Mouse (Mus musculus): Measurements from ENCODE around the gene St3gal4. TPM values are rescaled to one million over a fixed set of nuclear protein-coding genes. Genes with fewer than 3 reads are reported as not detected.
"Not testable (repeated sequence)": the region's sequence is repeated elsewhere in the genome, so short reads cannot be mapped to it uniquely, and the experiment has no call there.

Gene St3gal4
- 32.7 and 36.9 TPM in 2 replicates for total RNA-seq (2021)
- long read RNA-seq, experiment 1, transcript St3gal4-201 (11 exons, 2,095 nt), result major isoform, 36 of 50 reads
- long read RNA-seq, experiment 1, partial matches to known transcripts, result 1 of 50 reads
- long read RNA-seq, experiment 1, other reads (novel, unspliced or antisense), result 13 of 50 reads
- long read RNA-seq, experiment 2, transcript St3gal4-201 (11 exons, 2,095 nt), result major isoform, 43 of 73 reads
- long read RNA-seq, experiment 2, partial matches to known transcripts, result 4 of 73 reads
- long read RNA-seq, experiment 2, other reads (novel, unspliced or antisense), result 26 of 73 reads

GRCm38 (mm10) chr9:35119168-35119567 is at the start of gene St3gal4:
St3gal4 (minus strand) TSS chr9:35119268.
- DNase-seq, result no peak

DNA sequence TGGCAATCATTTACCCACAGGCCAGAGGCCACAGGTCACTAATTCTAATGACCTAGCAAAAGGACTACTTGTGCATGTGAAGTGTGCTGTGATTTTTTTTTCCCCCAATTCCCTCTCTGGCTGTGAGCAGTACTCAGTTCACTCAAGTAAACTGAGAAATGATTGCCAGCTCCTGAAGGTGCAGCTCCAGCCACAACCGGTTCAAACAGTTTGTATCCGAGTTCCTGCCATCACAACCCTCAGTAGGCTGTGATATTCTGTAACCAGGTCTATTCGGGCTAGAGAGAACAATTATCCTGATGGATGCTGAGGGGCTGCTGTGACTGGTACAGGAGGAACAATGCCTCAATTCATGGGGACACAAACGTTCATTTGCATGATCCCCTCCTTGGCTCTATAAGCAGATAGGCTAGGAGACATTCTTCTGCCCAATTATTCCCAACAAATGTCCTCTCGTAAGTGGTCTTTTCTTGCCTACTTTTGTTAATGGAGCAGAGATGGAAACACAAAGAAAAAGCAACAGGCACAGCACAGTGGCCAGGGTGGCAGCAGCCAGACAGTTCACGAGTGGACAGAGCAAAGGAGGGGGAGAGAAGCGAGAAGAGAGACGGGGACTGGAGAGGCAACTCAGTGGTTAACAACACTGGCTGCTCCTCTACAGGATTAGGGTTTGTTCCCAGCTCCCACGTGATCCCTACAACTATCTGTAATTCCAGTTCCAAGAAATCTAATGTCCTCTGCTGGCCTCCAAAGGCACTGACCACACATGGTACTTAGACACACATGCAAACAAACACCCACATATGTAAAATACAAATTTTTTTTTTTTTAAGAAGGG is 47.9 kb upstream of the St3gal4 start:
- no peak for DNase-seq

- peak; percentile 51 for DNase-seq
These were observed 47.2 kb upstream of the St3gal4 start for GRCm38 (mm10) chr9:35166144-35166797.

DNA sequence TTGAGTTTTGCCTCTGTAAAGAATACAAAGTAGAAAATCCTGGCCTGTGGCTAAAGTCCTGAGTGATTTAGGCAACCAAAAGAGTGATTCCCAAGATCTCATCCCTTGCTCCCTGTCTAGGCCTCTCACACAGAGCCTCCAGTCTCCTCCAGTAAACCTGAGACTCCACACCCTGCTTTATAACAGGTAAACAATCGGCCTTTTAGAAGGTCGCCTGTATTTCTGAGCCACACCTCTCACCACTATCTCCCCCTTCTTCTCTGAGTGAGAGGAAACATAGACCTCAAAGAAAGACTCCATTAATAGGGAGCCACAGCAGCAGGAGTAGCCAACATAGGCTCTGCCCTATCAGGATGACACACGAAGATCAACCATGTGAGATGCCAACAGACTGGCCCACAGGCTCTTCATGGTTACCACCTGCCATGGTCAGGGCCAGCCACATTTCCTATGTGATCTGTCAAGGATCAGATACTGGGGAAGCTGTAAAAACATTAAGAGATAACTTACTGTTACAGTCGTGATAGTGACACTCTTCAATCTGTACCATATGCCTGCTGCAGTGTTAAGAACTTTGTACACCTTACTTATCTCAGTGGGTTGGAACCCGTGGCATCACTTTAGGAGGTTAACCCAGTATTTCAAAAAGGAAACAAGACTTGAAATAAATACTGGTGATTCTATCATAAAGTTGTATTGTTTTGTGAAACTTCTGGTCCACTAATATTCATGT is 45.2 kb upstream of the St3gal4 start:
- no peak for DNase-seq

DNA sequence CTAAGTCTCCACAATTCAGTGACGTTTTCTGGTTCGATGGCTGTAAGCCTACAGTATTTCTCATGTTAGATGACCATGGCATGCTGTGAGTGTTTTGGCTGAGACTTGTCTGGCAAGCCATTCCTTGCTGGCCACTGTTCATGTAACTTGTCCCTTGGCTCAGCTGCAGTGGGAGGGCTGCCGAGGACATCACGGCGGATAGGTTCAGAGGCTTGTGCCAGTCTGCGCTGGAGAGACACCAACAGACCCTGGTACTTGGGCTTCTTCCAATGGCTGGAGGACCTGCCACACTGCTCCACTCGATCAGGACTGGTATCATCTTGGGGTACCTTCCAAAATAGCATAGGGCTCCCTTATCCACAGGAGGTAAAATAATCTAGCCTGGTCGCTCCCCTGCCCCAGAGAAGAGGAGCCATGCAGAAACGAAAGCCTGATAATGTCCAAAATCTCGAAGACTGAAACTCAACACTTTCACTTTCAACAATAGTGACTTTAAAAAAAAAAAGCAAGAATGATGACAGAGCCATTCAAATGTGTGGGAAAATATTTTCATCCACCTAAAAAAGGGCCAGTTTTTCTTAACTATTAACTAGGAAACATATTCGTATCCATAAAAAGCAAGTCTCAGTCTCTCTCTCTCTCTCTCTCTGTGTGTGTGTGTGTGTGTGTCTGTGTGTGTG is 44.1 kb upstream of the St3gal4 start:
- peak; percentile 59 for DNase-seq

DNA sequence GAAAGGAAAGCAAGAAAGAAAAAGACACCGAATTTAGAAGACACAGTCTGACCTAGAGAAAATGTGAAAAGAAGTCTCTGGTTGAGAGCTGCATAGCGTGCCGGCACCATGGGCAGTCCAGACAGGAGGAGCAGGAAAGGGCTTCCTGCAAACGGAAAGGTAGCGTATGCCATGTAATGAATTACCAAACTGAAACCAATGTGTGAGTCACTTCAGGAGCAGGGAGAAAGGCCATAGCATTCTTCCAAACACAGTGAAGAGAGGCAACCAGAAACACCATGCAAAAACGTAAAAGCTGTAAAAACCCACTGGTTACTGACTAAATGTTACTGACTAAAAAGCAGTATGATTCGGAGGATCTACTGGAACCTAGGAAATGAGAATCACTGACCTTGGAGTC is 42.7 kb upstream of the St3gal4 start:
- DNase-seq, result no peak

DNA sequence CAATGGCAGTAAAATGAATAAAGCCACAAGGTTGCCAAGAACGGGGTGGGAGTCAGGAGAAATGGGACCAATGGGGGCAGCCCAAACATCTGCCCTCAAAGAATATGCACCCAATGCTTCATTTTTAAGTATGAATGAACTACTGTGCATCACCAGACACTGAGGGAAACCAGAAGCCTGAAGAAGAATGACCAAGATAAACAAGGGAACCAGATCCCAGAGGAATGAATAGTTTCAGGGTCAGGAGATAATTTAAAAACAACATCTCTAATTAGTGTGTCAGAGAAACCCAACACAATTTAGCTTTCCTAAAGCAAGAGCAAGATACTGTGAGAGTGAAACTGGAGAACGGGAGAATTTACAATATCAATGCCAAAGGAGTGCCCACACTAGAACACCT is 41.6 kb upstream of the St3gal4 start:
- DNase-seq, result no peak

DNA sequence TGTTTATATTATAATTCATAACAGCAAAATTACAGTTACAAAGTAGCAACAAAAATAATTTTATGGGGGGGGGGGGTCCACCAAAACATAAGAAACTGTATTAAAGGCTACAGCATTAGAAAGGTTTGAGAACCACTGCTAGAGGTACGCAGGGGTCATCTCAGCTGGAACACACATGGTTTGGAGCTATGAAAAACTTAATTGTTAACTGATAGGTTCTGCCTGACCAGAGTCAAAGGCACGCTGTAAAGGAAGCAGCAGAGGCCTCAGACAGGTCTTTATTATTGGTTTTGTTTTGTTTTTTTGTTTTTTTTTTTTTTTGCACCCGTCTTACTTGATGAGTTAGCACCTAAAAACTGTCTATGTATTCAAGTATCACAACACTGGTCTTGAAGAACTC is 39.4 kb upstream of the St3gal4 start:
- DNase-seq, result no peak

DNA sequence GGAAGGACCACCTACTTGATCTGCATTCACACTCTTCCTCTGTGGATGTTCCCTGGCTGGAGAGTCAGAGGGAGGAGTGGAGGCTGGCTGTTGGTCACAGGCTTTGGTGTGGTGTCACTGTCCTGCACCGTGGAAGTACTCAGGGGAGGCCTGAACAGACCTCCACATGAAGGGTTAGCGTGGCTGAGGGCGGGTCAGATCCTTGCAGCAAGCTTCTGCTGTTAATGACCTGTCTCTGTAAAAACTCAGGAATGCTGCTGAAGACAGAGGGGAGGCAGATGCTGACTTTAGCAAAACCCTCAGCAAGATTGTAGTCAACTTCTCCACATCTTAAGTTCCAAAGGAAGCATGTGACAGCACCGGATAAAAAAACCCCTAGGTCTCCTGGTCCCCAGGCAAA is 37.8 kb upstream of the St3gal4 start:
- DNase-seq, result no peak

GRCm38 (mm10) chr9:35156002-35156710 is 37.1 kb upstream of the St3gal4 start:
- DNase-seq, result no peak

- no peak for DNase-seq
These were observed 33.9 kb upstream of the St3gal4 start for GRCm38 (mm10) chr9:35152923-35153322.

- not testable (repeated sequence) for DNase-seq
These were observed 29.8 kb upstream of the St3gal4 start for GRCm38 (mm10) chr9:35148822-35149221.

DNA sequence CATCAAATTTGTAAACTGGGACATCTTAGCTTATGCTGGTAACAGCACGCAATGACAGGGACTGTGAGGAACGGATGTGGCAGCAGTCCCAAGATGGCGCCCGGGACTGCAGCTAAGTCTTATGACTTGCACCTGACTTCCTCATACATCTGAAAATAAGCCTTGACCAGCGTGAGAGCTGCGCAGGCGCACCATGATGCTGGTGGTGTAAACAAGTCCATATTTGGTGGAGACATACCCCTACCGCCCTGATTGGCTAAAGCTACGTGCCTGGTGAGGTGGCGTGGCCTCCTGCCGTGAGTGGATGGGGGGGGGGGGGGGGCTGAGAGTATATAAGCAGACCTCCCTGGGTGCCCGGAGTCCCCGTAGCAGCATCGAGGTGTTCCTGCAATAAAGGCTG is 28.2 kb upstream of the St3gal4 start:
- DNase-seq, result not testable (repeated sequence)

DNA sequence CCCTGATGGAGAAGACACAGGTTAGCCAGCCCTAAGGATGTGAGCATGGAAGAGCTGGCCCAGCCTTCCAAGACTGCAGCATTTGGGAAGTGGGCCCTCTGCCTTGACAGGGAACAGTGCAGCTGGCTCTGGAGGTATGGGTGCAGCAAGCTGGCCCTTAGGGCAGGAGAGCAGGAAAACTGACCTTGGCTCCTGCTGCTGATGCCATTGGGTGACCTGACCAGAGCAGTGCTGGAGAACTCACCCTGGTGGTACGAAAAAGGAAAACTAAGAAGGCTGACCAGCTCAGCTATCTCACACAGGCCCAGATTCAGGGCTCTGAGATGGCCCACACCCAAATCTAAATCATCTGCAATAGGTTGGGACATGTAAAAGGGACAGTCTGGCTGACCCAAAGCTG is 26.8 kb upstream of the St3gal4 start:
- DNase-seq, result no peak

DNA sequence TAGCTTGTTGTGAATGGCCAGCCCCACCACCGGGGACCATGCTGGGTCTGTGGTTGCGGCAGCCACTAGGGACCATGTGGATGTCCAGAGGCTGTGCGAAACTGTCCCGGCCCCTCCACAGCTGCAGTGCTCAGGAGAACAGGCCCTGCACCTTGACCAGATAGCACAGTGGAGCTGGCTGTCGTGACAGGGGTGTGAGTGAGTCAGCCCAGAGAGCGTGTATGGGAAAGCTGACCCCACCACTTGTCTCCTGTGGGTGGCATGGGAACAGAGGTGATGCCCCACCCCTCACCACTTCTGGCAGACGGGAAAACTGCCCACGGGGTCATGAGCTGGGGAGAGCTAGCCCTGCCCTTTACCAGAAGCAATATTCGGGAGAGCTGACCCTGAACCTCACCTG is 26.1 kb upstream of the St3gal4 start:
- no peak for DNase-seq

- no peak for DNase-seq
These were observed 23.2 kb upstream of the St3gal4 start for GRCm38 (mm10) chr9:35142221-35142620.

DNA sequence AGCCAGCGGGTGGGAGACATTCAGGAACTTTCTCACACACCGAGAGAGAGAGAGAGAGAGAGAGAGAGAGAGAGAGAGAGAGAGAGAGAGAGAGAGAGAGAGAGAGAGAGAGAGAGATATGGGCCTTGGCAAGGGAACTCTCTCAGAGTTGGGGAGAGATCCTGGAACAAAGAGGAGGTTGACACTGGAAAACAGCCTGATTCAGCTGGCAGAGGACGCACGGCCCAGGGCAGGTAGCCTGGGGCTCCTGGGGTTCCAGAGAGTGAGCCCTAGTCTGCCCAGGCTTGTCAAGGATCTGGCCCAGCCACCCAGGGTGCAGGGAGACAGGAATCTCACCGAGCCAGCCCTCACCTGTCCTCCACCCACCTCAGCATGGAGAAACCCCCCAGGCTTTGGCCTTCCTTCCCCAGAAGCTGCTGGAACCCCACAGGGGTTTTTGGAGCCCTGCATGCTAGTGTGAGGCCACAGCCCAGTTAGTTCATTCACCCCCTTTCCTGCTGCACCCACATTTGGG is 20.2 kb upstream of the St3gal4 start:
- no peak for DNase-seq

DNA sequence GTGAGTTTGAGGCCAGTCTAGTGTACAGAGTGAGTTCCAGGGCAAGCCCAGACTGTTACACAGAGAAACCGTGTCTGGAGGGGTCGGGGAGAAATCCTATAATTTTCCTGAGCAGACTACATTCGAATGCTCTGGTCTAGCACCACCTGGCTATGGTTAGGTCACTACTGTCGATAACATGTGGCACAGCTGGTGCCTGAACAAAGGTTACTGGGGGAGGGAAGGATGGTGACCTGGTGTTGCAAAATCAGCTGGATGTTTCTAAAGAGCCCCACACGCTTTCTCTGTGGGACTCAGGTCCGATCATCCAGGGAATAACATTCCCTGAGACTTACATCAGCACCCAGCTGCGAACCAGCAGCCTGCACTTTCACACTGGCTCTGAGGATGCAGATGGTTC is 19.0 kb upstream of the St3gal4 start:
- no peak for DNase-seq

GRCm38 (mm10) chr9:35135575-35135974 is 16.5 kb upstream of the St3gal4 start:
- DNase-seq, result peak; percentile 64

- peak; percentile 45 for DNase-seq
These were observed 12.7 kb upstream of the St3gal4 start for GRCm38 (mm10) chr9:35131637-35132397.
